Mouse (Mus musculus) limb, embryonic 15.5 days (tissue): Measurements from ENCODE around the gene Itprid2. TPM values are rescaled to one million over a fixed set of nuclear protein-coding genes. Genes with fewer than 3 reads are reported as not detected.

Experiments used
- ATAC-seq: fragments of 200-750 bp; cut with Nextera tagmentation; 2 replicates; pipeline ENCODE4 v1.8.0; 2017; ENCODE audit warnings: low read depth, moderate TSS enrichment; ENCODE audit not compliant: insufficient number of reproducible peaks, low FRiP score, low TSS enrichment
- H3K27ac ChIP-seq: fragments of 300-500 bp; sonication (generic); 2 replicates; pipeline ENCODE4 v1.5.1; 2015; ENCODE audit warnings: moderate library complexity, mild to moderate bottlenecking, inconsistent platforms
- H3K27me3 ChIP-seq: fragments of 300-500 bp; sonication (generic); 2 replicates; pipeline ENCODE4 v1.6.1; 2015; ENCODE audit warnings: inconsistent platforms
- H3K36me3 ChIP-seq: fragments of 300-500 bp; sonication (generic); 2 replicates; pipeline ENCODE4 v1.6.1; 2015; ENCODE audit warnings: inconsistent platforms
- H3K4me1 ChIP-seq: fragments of 300-500 bp; sonication (generic); 2 replicates; pipeline ENCODE4 v1.6.1; 2015; ENCODE audit warnings: inconsistent platforms
- H3K4me2 ChIP-seq: fragments of 300-500 bp; sonication (generic); 2 replicates; pipeline ENCODE4 v1.6.1; 2015; ENCODE audit warnings: mild to moderate bottlenecking, inconsistent platforms
- H3K4me3 ChIP-seq: fragments of 300-500 bp; sonication (generic); 2 replicates; pipeline ENCODE4 v1.5.1; 2015; ENCODE audit warnings: mild to moderate bottlenecking, inconsistent platforms
- H3K9ac ChIP-seq: fragments of 300-500 bp; sonication (generic); 2 replicates; pipeline ENCODE4 v1.6.1; 2015; ENCODE audit warnings: inconsistent platforms
- H3K9me3 ChIP-seq: fragments of 300-500 bp; sonication (generic); 2 replicates; pipeline ENCODE4 v1.6.1; 2016; ENCODE audit warnings: inconsistent platforms
- WGBS: fragments of 180-500 bp; shearing (Covaris S2); methylation state at CpG from one replicate; pipeline ENCODE4 v1.1.7; 2015; 5-methylcytosine and 5-hydroxymethylcytosine counted together
- polyA plus RNA-seq: library from polyadenylated mRNA; unstranded; fragments of >200 nt; fragmentation: Nextera tagmentation; extraction: Ambion mirVana; gene quantifications from 2 replicates; pipeline ENCODE4 v1.2.1, GENCODE M21; 2015

Gene Itprid2
- polyA plus RNA-seq, 1 experiment from 2014 or later, result 13.5 TPM

DNA sequence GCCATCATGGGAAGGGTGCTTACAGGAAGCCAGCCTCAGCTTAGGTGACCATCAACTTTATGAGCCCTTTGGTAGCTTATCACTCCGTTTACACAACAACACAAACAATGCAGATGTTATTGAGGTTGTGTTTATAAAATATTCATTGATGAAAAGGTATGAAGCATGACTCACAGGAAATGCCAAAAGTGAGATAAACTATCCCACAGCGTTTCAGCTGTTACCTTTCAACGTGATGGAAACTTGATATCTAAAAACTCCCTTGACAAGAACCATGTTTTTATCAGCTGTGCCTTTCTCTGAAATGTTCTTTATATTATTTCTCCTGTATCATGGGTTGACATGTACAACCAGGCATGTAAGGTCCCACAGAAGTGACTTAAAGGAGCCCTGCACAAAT lies 55.7 kb downstream of the Itprid2 start:
- H3K4me1 ChIP-seq, result no peaks in the 10 kb centered on the region
- no peak overlapping the region for H3K4me3 ChIP-seq
- H3K27ac ChIP-seq, result no peak overlapping the region
- no peak for ATAC-seq
- no peak overlapping the region for H3K4me2 ChIP-seq
- H3K36me3 ChIP-seq, result no peaks in the 10 kb centered on the region
- H3K27me3 ChIP-seq, result no peaks in the 10 kb centered on the region
- no peaks in the 10 kb centered on the region for H3K9me3 ChIP-seq
- 48% methylated on average over 3 of the region's 3 CpGs for WGBS
- no peak overlapping the region for H3K9ac ChIP-seq

DNA sequence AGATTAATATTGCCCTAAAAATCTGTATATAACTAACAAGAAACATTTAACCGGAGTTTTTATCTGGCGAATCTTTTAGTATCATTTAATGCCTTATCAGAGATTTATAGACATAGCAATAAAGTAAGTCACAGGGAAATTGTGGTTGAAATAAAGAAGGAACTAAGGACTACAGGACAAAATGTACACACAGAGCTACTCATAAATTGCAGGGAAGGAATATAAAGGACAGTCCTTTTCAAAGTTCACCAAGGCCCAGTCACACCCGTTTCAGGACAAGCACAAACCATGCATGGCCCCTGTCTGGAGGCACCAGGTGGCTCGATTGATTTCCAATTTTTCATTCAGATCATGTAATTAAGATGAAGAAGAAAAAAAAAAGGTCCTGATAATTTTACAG lies 60.0 kb downstream of the Itprid2 start:
- WGBS, result 70% methylated on average over 4 of the region's 4 CpGs
- H3K9ac ChIP-seq, result no peak overlapping the region
- no peaks in the 10 kb centered on the region for H3K36me3 ChIP-seq
- no peak overlapping the region for H3K4me2 ChIP-seq
- H3K27me3 ChIP-seq, result no peaks in the 10 kb centered on the region
- no peak for ATAC-seq
- no peak overlapping the region for H3K4me3 ChIP-seq
- H3K9me3 ChIP-seq, result no peaks in the 10 kb centered on the region
- no peak overlapping the region for H3K27ac ChIP-seq
- H3K4me1 ChIP-seq, result no peaks in the 10 kb centered on the region

DNA sequence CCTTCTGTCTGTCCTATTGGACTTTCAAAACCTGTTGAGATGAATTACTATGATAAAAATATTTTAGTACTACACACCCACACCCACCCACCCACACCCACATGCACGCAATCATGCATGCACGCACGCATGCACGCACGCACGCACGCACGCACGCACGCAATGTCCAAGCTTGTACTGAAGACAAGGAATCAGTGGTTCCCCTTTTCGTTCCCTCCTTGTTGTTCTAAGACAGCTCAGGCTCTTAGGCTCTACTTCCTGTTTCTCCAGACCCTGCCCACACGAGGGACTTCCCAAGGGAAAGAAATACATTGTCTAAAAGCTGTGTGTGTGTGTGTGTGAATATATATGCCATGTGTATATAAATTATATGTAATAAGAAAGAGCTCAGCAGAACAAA lies 60.8 kb downstream of the Itprid2 start:
- Histone ChIP-seq H3K9ac (no peak overlapping the region), H3K4me3 (no peak overlapping the region), H3K4me2 (no peak overlapping the region), H3K4me1 (no peaks in the 10 kb centered on the region), H3K27me3 (no peaks in the 10 kb centered on the region), H3K9me3 (no peaks in the 10 kb centered on the region), H3K36me3 (no peaks in the 10 kb centered on the region), H3K27ac (no peak overlapping the region)
- 87% methylated on average over 12 of the region's 12 CpGs for WGBS
- no peak for ATAC-seq

DNA sequence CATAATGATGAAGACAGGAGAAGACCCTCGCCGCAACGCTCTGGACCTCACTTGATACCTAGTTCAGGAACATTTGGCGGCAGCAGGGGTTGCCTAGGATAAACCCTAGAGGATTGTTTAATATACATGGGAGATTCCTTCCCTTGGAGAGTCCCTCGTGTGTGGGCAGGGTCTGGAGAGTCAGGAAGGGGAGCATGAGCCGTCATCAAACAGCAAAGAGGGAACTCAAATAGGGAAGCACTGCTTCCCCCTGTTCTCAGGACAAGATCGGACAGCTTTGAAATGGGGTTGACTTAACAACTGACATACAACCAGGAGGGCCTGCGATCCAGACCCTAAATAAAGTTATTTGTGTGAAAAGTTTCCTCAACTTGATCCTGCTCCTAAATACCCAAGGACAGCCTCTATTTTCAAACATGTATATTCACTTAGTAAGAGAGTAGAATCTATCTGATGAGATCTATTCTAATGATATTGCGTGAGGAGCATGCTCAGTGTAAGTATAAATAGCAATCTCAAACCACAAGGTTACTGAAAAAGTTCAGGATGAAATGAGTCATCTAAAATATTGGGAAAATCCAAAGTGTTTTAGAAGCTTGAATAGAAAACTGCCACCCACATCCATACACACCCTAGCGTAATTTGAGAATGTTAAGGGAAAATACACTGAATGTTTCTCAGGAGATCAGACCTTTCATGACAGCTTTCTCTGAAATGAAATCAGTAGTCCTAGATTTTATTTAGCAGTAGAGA lies 61.5 kb downstream of the Itprid2 start:
- no peak for ATAC-seq
- H3K27ac ChIP-seq, result no peak overlapping the region

DNA sequence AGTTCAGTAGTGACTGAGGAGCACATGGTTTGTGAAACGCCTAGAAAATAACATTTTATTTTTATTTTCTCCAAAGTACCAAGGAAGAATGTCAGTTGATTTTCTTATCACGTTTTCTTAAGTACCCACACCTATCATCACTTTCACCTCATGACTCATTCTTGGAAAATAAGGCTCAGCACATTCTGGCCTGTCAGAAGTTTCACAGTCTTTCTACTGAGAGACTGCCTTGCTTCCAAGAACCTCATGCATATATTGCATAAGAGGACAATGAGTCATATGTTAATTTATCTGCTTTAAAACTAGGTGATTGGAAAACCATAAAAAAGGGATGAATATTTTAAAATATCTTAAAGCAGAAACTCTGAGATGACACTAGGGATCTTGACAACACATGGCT lies 63.0 kb downstream of the Itprid2 start:
- 63% methylated on average over 2 of the region's 2 CpGs for WGBS
- no peaks in the 10 kb centered on the region for H3K27me3 ChIP-seq
- H3K36me3 ChIP-seq, result no peaks in the 10 kb centered on the region
- H3K9ac ChIP-seq, result no peak overlapping the region
- H3K9me3 ChIP-seq, result no peaks in the 10 kb centered on the region
- no peak overlapping the region for H3K4me3 ChIP-seq
- H3K4me1 ChIP-seq, result no peaks in the 10 kb centered on the region
- ATAC-seq, result no peak
- no peak overlapping the region for H3K4me2 ChIP-seq
- no peak overlapping the region for H3K27ac ChIP-seq

More for the DNA sequence above, 61.5 kb downstream of the Itprid2 start:
- no peak overlapping the region for H3K9ac ChIP-seq
- no peaks in the 10 kb centered on the region for H3K9me3 ChIP-seq
- no peaks in the 10 kb centered on the region for H3K4me1 ChIP-seq
- H3K27me3 ChIP-seq, result no peaks in the 10 kb centered on the region
- H3K36me3 ChIP-seq, result no peaks in the 10 kb centered on the region
- no peak overlapping the region for H3K4me2 ChIP-seq
- no peak overlapping the region for H3K4me3 ChIP-seq
- WGBS, result 84% methylated on average over 10 of the region's 10 CpGs

DNA sequence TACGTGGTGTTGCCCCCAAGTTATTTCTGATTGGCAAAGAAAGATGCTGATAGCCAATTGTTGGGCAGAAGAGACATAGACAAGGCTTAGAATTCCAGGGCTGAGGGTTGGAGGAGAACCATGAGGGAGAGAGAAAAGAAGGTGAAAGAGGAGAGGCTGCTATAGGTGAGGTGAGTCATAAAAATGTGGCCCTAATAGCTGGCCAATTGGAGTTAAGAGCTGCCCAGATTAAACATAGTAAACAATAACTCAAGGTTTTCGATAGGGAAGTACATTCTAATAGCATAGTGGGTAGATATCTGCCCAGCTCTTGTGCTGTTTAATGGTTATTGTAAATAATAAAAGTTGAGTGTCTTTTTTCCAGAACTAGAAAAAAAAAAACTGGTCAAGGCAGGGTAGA lies 69.6 kb downstream of the Itprid2 start:
- no peak for ATAC-seq
- no peaks in the 10 kb centered on the region for H3K27me3 ChIP-seq
- no peak overlapping the region for H3K4me2 ChIP-seq
- no peak overlapping the region for H3K4me3 ChIP-seq
- WGBS, result 79% methylated on average over 2 of the region's 2 CpGs
- H3K4me1 ChIP-seq, result no peaks in the 10 kb centered on the region
- no peak overlapping the region for H3K27ac ChIP-seq
- no peak overlapping the region for H3K9ac ChIP-seq
- no peaks in the 10 kb centered on the region for H3K36me3 ChIP-seq
- no peaks in the 10 kb centered on the region for H3K9me3 ChIP-seq

DNA sequence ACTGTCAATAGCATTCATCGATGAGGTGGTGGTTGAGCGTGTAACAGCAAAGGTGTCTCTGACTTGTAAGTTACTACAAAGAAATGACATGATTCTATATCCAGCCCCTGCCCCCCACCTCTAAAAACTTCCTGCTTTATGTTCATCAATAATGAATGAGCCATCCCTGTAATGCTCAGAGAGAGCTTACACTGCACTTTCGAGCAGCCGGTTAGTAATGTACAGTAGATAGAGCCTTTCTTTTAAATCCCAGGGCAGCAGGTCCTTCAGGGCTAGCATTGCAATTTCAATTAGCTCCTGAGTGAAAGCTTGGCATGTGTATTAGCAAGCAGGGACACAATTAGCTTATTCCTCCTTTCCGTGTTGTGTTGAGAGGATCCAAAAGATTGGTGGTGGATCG lies 72.4 kb downstream of the Itprid2 start, which contains the start of gene Ppp1r1c:
TSS of gene Ppp1r1c (plus strand) at position 206 of the 400 bp plus-strand sequence.
- Histone ChIP-seq H3K36me3 (no peaks in the 10 kb centered on the region), H3K4me2 (no peak within 1 kb of the TSS), H3K4me3 (no peak within 1 kb of the TSS), H3K27me3 (no peaks in the 10 kb centered on the region), H3K9me3 (no peaks in the 10 kb centered on the region), H3K4me1 (no peaks in the 10 kb centered on the region), H3K9ac (no peak within 1 kb of the TSS), H3K27ac (no peak within 1 kb of the TSS)
- 91% methylated on average over 6 of the region's 6 CpGs for WGBS
- no peak for ATAC-seq

DNA sequence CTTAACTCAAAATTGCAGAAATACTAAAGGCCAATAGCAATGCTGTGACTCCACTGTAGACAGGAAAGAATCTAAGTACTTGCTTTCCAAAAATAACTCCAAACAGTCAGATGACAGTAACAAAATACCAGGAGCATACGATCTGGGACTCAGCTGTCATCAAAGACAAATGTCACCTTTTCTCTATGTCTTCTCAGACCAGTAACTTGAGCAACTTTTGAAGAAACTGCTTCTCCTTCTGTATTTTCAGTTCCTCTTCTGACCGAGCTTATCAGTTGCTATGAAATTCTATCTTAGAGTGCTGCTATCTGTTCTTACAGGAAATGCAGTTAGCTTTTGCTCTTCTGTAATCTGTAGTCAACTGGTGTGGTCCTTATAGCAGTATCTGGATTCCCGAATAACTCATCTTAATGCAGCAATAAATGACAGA lies 78.5 kb downstream of the Itprid2 start:
- H3K27me3 ChIP-seq, result no peaks in the 10 kb centered on the region
- 56% methylated on average over 3 of the region's 3 CpGs for WGBS
- no peak for ATAC-seq
- H3K9me3 ChIP-seq, result no peaks in the 10 kb centered on the region
- H3K4me2 ChIP-seq, result no peak overlapping the region
- H3K4me1 ChIP-seq, result no peaks in the 10 kb centered on the region; the same call in 1 of the 2 replicates
- no peak overlapping the region; the same call in 1 of the 2 replicates for H3K27ac ChIP-seq
- H3K36me3 ChIP-seq, result no peaks in the 10 kb centered on the region
- no peak overlapping the region for H3K4me3 ChIP-seq
- H3K9ac ChIP-seq, result no peak overlapping the region

DNA sequence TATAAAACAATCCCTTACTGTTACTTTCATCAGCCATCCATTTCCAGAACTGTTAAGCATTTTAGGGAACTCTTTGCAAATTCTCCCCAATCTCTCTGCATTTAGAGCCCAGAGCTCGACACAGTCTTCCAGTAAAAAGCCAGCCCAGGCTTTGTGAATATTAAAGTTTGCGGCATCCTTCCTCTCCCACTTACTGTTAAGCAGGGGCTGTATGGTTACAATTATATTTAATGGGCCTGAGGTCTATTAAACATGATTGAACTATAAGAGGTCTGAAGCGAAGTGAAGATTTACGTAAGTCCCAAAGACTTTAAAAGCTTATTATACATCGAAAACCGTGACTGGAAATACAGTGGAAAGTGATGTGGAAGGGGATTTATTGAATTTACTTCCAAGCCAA lies 79.6 kb downstream of the Itprid2 start:
- no peaks in the 10 kb centered on the region for H3K36me3 ChIP-seq
- no peak overlapping the region for H3K9ac ChIP-seq
- no peaks in the 10 kb centered on the region for H3K27me3 ChIP-seq
- 26% methylated on average over 6 of the region's 6 CpGs for WGBS
- ATAC-seq, result peak; percentile 52; the same call in 1 of the 2 replicates
- no peak overlapping the region for H3K27ac ChIP-seq
- no peak overlapping the region for H3K4me3 ChIP-seq
- H3K4me2 ChIP-seq, result no peak overlapping the region
- no peaks in the 10 kb centered on the region for H3K9me3 ChIP-seq
- no peaks in the 10 kb centered on the region; the same call in 1 of the 2 replicates for H3K4me1 ChIP-seq

DNA sequence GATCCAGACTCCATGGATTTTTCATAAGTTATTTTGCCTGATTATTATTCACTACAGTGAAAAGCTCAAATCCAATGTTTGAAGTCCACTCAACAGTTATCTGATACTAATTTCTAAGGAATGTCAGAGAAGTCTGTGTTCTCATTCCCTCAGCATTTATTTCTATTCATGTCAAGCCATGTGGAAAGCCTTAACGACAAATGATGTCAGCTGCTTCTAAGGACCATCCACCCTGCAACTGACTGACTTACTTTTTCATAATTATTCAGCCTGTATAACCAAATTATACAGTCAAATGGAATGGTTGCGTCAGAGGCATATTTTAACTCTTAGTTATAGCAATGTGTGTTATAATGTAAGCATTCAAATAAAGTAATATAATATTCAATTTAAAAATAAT lies 80.8 kb downstream of the Itprid2 start:
- Histone ChIP-seq H3K27me3 (no peaks in the 10 kb centered on the region), H3K4me3 (no peak overlapping the region), H3K27ac (no peak overlapping the region), H3K9ac (no peak overlapping the region), H3K9me3 (no peaks in the 10 kb centered on the region), H3K4me2 (no peak overlapping the region), H3K4me1 (no peaks in the 10 kb centered on the region; the same call in 1 of the 2 replicates), H3K36me3 (no peaks in the 10 kb centered on the region)
- 48% methylated on average over 2 of the region's 2 CpGs for WGBS
- no peak for ATAC-seq

DNA sequence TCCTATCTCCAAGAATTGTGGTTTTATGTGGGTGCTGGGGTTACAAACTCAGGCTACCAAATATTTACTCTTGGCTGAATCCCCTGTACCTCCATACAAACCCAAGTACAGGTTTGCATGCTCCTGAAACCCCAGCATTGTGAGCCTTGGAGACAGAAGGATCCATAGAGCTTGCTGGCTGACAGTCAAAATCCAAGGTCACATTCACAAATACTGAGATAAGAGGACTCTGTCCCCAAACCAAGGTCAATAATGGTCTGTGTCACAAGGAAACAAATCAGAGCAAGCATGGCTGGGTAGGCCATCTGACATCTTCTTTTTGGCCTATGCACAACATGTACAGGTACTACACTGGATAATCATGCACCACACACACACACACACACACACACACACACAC lies 82.7 kb downstream of the Itprid2 start:
- Histone ChIP-seq H3K4me3 (no peak overlapping the region), H3K27ac (no peak overlapping the region), H3K27me3 (no peaks in the 10 kb centered on the region), H3K9ac (no peak overlapping the region), H3K4me1 (no peaks in the 10 kb centered on the region; the same call in 1 of the 2 replicates), H3K9me3 (no peaks in the 10 kb centered on the region), H3K36me3 (no peaks in the 10 kb centered on the region), H3K4me2 (no peak overlapping the region)
- no peak for ATAC-seq

DNA sequence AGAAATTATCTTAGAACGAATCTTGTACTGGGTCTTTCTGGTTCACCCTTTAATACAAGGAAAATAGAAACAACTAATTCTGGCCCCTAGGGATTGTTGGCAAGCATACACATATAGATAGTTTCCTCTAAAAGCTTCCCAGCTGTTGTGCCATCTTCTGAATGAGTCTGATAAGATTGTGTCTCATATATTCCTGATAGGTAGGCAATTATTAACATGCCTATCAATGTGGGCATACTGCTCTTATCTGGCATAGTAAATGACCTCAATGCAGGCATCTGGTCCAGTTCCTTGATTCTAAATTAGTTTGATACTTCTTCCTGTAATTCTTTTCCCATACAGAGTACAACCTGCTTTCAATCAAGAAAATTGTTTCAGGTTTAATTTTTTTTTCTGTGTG lies 87.3 kb downstream of the Itprid2 start:
- ATAC-seq, result no peak
- no peaks in the 10 kb centered on the region for H3K36me3 ChIP-seq
- no peaks in the 10 kb centered on the region for H3K4me1 ChIP-seq
- WGBS, result 64% methylated on average over 1 of the region's 1 CpGs
- H3K27ac ChIP-seq, result no peak overlapping the region
- H3K9me3 ChIP-seq, result no peaks in the 10 kb centered on the region
- H3K9ac ChIP-seq, result no peak overlapping the region
- no peak overlapping the region for H3K4me3 ChIP-seq
- H3K27me3 ChIP-seq, result no peaks in the 10 kb centered on the region
- H3K4me2 ChIP-seq, result no peak overlapping the region
